30 mouse cellular contexts compared by ENCODE assay signal in the genomic region with DNA sequence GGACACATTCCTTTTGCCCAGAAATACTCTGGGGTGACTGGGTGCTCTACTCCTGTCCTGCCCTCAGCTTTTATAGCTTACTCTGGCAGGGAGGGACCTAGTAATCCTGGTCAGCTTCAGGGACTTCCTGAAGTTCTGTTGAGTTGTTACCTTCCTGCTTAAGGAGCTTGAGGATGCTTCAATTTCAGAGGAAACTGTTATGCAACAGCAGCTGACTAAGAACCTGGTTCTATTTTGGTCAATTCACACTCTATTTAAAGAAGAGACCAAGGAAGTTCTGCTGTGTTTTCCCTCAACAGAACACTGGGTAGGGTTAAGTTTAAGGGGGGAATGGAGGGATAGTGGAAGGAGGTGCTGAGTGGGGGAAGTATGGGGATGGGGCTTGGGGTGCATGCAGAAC. TPM values are rescaled to one million over a fixed set of nuclear protein-coding genes. Genes with fewer than 3 reads are reported as not detected.
"Had no signal": no experiment of that assay in that cellular context is flagged by ENCODE, and none has a peak within 500 bp of the region (broad histone marks: within the 10 kb centered on the region; RNA-seq: fewer than 3 reads in every experiment).

No protein-coding gene starts in this region.

- DNase-seq: heart, postnatal 10 days; heart, postnatal 14 days; heart, postnatal 36 days; heart, postnatal 4 days; kidney, adult 11 months; kidney, adult 18-20 months; kidney, adult 2 months; kidney, adult 8-10 months; kidney, adult 9 months; kidney, postnatal 10 days; kidney, postnatal 14 days; kidney, postnatal 25 days; kidney, postnatal 36 days; kidney, postnatal 4 days; layer of hippocampus, adult 9-11 months; layer of hippocampus, postnatal 36 days had no signal

- ATAC-seq: hindbrain, embryonic 16.5 days; hindbrain, postnatal 0 days; inflammation-experienced regulatory T-cells, adult 6 months; intestine, embryonic 15.5 days; intestine, embryonic 16.5 days; intestine, postnatal 0 days had no signal

RNA-seq across cellular contexts. Expression of a gene that starts 19.5 kb away (rescaled TPM):
- total RNA-seq: hematopoietic stem cell, adult 5-6 weeks had no signal
- polyA plus RNA-seq: inflammation-experienced regulatory T-cells, adult 6 months had no signal

RNA-seq across cellular contexts. Expression of a gene that starts 50.0 kb away (rescaled TPM):
- total RNA-seq: heart, postnatal 10 days; heart, postnatal 14 days; heart, postnatal 25 days; heart, postnatal 36 days; heart, postnatal 4 days; hematopoietic stem cell, adult 5-6 weeks; hindbrain, postnatal 0 days had no signal
- polyA plus RNA-seq: heart, embryonic 13.5 days; heart, embryonic 14.5 days; heart, postnatal 0 days; inflammation-experienced regulatory T-cells, adult 6 months; intestine, embryonic 14.5 days; intestine, postnatal 0 days; kidney, embryonic 14.5 days; large intestine, adult 2 months had no signal
